Mouse (Mus musculus) ES-Bruce4 (cell line): ENCODE measurements around the gene Lzts2. TPM values are rescaled to one million over a fixed set of nuclear protein-coding genes. Genes with fewer than 3 reads are reported as not detected.
A peak's percentile ranks its signal among the peaks of the same experiment; 100 is the strongest.

Experiments used
- H3K27ac ChIP-seq: 2 replicates; pipeline ENCODE4 v1.5.1; 2012; ENCODE audit warnings: low read length, inconsistent platforms; ENCODE audit not compliant: insufficient read depth
- H3K27me3 ChIP-seq: 2 replicates; pipeline ENCODE4 v1.6.1; 2012; ENCODE audit warnings: mild to moderate bottlenecking, low read length, inconsistent platforms; ENCODE audit not compliant: control insufficient read depth, poor library complexity, insufficient read depth, severe bottlenecking
- H3K36me3 ChIP-seq: 2 replicates; pipeline ENCODE4 v1.6.1; 2012; ENCODE audit warnings: inconsistent platforms, mild to moderate bottlenecking, low read length, moderate library complexity; ENCODE audit not compliant: control insufficient read depth, poor library complexity, insufficient read depth, severe bottlenecking
- H3K4me1 ChIP-seq: one replicate; pipeline ENCODE4 v1.8.1; 2011; ENCODE audit warnings: low read length; ENCODE audit not compliant: control insufficient read depth, insufficient read depth
- H3K4me3 ChIP-seq: 2 replicates; pipeline ENCODE4 v1.5.1; 2011; ENCODE audit warnings: low read depth, mild to moderate bottlenecking, low read length
- H3K9ac ChIP-seq: 2 replicates; pipeline ENCODE4 v1.6.1; 2012; ENCODE audit warnings: low read depth, mild to moderate bottlenecking, inconsistent platforms; ENCODE audit not compliant: poor library complexity, severe bottlenecking
- H3K9me3 ChIP-seq: replicated peaks from 2 replicates; pipeline ENCODE4 v1.6.1; 2012; ENCODE audit warnings: mild to moderate bottlenecking, low read length, inconsistent platforms; ENCODE audit not compliant: control insufficient read depth, poor library complexity, insufficient read depth, severe bottlenecking
- CTCF ChIP-seq: IDR thresholded peaks from one replicate; pipeline ENCODE4 v1.8.1; 2011; ENCODE audit warnings: low read depth, low read length
- EP300 ChIP-seq: IDR thresholded peaks from 2 replicates; pipeline ENCODE4 v1.6.1; 2011; ENCODE audit warnings: low read depth, low read length; ENCODE audit not compliant: insufficient read depth
- POLR2A ChIP-seq: IDR thresholded peaks from one replicate; pipeline ENCODE4 v1.8.1; 2011; ENCODE audit warnings: low read length; ENCODE audit not compliant: insufficient read depth
- polyA plus RNA-seq: library from polyadenylated mRNA; stranded (reverse); fragments of >200 nt; gene quantifications from 2 replicates; pipeline ENCODE4 v1.2.4, GENCODE M21; 2011; ENCODE audit warnings: low read depth; ENCODE audit not compliant: missing spikeins, insufficient read depth, insufficient read length

The Lzts2 gene
- polyA plus RNA-seq, 1 experiment = 39.9 TPM

DNA sequence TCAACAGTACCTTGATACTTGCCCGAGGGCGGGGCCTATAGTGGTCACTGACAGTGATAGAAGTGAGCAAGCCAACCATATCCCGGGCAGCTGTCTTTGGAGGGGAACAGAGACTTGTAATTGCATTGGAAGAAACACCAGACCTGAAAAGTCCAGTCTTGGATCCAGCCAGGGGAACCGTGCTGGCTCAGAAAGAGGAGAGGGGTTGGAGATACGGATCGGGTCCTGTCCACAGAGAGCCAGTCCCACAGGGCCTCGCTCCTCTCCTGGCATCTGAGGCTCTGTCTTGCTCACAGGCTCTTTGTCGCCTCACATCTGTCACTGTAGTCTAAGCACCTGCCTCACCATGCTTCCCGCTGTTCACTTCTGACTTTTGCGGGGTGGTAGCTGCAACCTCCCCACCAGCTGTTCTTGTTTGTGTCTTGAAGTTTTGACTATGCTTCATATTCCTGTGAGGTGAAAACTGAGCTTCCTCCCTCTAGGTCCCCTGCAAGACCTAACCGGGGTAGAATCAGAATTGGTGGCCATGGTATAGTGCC, 30.2 kb downstream of the Lzts2 start:
- Histone ChIP-seq H3K4me1 (peaks cover 2% of the 10 kb centered on the region), H3K4me3 (no peak overlapping the region), H3K9ac (no peak overlapping the region), H3K36me3 (no peaks in the 10 kb centered on the region), H3K27me3 (no peaks in the 10 kb centered on the region), H3K9me3 (no peaks in the 10 kb centered on the region), H3K27ac (no peak overlapping the region)
- no peak for TF ChIP-seq CTCF
- TF ChIP-seq EP300 = no peak
- no peak for TF ChIP-seq POLR2A

DNA sequence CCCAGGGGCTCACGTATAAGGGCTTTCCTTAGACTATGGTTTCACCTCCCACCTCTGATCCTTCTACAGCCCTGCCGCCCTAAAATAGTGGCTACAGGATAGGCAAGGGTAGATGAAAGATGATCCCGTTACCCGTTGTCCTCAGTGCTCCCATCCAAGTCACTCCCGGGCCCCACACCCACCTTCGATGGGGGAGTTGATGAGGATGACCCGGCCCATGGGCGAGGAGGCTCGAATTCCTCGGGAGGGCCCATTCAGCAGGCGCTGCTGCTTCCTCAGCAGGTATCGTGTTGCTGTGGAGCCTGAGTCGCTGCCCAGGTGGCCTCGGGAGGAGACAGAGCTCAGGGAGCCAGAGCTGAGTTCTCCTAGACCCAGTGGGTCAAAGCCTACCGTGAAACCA, 31.0 kb downstream of the Lzts2 start:
- H3K9me3 ChIP-seq = no peaks in the 10 kb centered on the region
- no peak for TF ChIP-seq CTCF
- no peak for TF ChIP-seq EP300
- no peak for TF ChIP-seq POLR2A
- no peaks in the 10 kb centered on the region for H3K36me3 ChIP-seq
- no peak overlapping the region for H3K9ac ChIP-seq
- no peaks in the 10 kb centered on the region for H3K27me3 ChIP-seq
- peaks cover 2% of the 10 kb centered on the region for H3K4me1 ChIP-seq
- no peak overlapping the region for H3K27ac ChIP-seq
- H3K4me3 ChIP-seq = no peak overlapping the region

GRCm38 (mm10) chr19:45045651-45046050, 31.4 kb downstream of the Lzts2 start, which contains the start of gene Pdzd7:
TSS of gene Pdzd7 (minus strand) at chr19:45045717.
- Histone ChIP-seq H3K36me3 (no peaks in the 10 kb centered on the region), H3K9ac (no peak within 1 kb of the TSS), H3K27ac (no peak within 1 kb of the TSS), H3K4me3 (peak within 1 kb of the TSS; percentile 24), H3K27me3 (no peaks in the 10 kb centered on the region), H3K9me3 (no peaks in the 10 kb centered on the region), H3K4me1 (peaks cover 2% of the 10 kb centered on the region)
- TF ChIP-seq CTCF (no peak), EP300 (no peak), POLR2A (no peak)

- H3K36me3 ChIP-seq = no peaks in the 10 kb centered on the region
- no peaks in the 10 kb centered on the region for H3K27me3 ChIP-seq
- H3K9me3 ChIP-seq = no peaks in the 10 kb centered on the region
- peaks cover 2% of the 10 kb centered on the region for H3K4me1 ChIP-seq
- peak overlapping the region; percentile 24 for H3K4me3 ChIP-seq
- H3K27ac ChIP-seq = no peak overlapping the region
- TF ChIP-seq CTCF = no peak
- no peak for TF ChIP-seq EP300
- TF ChIP-seq POLR2A = no peak
- no peak overlapping the region for H3K9ac ChIP-seq
These were observed 32.5 kb downstream of the Lzts2 start for GRCm38 (mm10) chr19:45046523-45047321.

DNA sequence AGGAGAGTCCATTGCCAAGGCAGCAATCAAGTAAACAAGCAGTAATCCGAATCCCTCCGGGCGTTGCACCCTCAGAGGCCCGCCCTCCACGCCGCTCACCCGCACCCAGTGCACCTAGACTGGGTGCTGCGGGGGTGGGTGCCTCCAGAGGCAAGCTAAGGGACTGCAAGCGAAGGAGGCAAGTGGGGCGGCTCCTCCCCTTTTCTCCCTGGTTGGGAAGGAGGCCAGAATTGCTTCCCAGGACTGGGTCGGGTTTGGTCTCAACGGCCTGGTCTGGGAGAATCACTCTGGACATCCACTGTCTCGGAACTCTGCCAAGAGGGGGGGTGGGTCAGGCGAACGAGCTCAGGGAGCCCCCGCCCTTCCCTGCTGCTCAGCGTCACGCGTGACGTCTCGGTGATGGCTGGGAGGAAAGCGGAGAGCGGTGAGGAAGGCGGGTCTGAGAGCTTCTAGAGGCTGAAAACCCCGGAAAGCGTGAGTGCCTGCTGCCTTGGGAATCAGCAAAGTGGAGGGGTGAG, 33.3 kb downstream of the Lzts2 start, which contains the start of gene Sfxn3:
Gene Sfxn3, plus strand, starts transcription at position 87 of the 518 bp plus-strand sequence.
- H3K27ac ChIP-seq = no peak within 1 kb of the TSS
- no peaks in the 10 kb centered on the region for H3K36me3 ChIP-seq
- no peaks in the 10 kb centered on the region for H3K9me3 ChIP-seq
- H3K4me1 ChIP-seq = peaks cover 2% of the 10 kb centered on the region
- peak within 1 kb of the TSS; percentile 61 for H3K4me3 ChIP-seq
- H3K27me3 ChIP-seq = no peaks in the 10 kb centered on the region
- H3K9ac ChIP-seq = no peak within 1 kb of the TSS; the same call in 1 of the 2 replicates
- TF ChIP-seq CTCF = peak; percentile 34
- TF ChIP-seq POLR2A = no peak
- TF ChIP-seq EP300 = no peak

- H3K4me1 ChIP-seq = peaks cover 2% of the 10 kb centered on the region
- H3K9ac ChIP-seq = no peak overlapping the region; the same call in 1 of the 2 replicates
- no peaks in the 10 kb centered on the region for H3K27me3 ChIP-seq
- no peaks in the 10 kb centered on the region for H3K36me3 ChIP-seq
- TF ChIP-seq POLR2A = no peak
- TF ChIP-seq EP300 = no peak
- TF ChIP-seq CTCF = no peak
- peak overlapping the region; percentile 61 for H3K4me3 ChIP-seq
- no peaks in the 10 kb centered on the region for H3K9me3 ChIP-seq
- H3K27ac ChIP-seq = no peak overlapping the region
These were observed 33.9 kb downstream of the Lzts2 start for GRCm38 (mm10) chr19:45047935-45048643.
